Mouse (Mus musculus) C2C12 (cell line): ENCODE measurements around the gene Shisa6.

Source experiments
- CEBPB ChIP-seq: IDR thresholded peaks from one replicate; pipeline ENCODE4 v1.6.1; 2011; ENCODE audit warnings: low read depth, mild to moderate bottlenecking, control low read depth, moderate library complexity
- CTCF ChIP-seq: IDR thresholded peaks from one replicate; pipeline ENCODE4 v1.5.1; 2011; ENCODE audit not compliant: control insufficient read depth, insufficient read depth, insufficient read length
- FOSL1 ChIP-seq: IDR thresholded peaks from one replicate; pipeline ENCODE4 v1.8.0; 2011; ENCODE audit warnings: mild to moderate bottlenecking, low read length; ENCODE audit not compliant: poor library complexity, insufficient read depth, severe bottlenecking
- MAX ChIP-seq: IDR thresholded peaks from one replicate; pipeline ENCODE4 v1.6.1; 2011; ENCODE audit warnings: mild to moderate bottlenecking, control low read depth
- MYOD1 ChIP-seq: IDR thresholded peaks from one replicate; pipeline ENCODE4 v1.6.1; 2011; ENCODE audit warnings: low read depth; ENCODE audit not compliant: control insufficient read depth, insufficient read length
- MYOG ChIP-seq: IDR thresholded peaks from one replicate; pipeline ENCODE4 v1.6.1; 2011; ENCODE audit not compliant: control insufficient read depth, insufficient read length; ENCODE audit errors: extremely low read depth
- USF1 ChIP-seq: IDR thresholded peaks from one replicate; pipeline ENCODE4 v1.6.1; 2011; ENCODE audit warnings: low read depth, mild to moderate bottlenecking, control low read depth, moderate library complexity

GRCm38 (mm10) chr11:66526981-66527320 is 1.2 kb upstream of the Shisa6 start:
- TF ChIP-seq CTCF (no peak), CEBPB (no peak), MAX (no peak), USF1 (no peak), MYOG (no peak), FOSL1 (no peak), MYOD1 (no peak)
